Mouse (Mus musculus) heart, embryonic 11.5 days (tissue): ENCODE results near the gene Fibp. TPM values are rescaled to one million over a fixed set of nuclear protein-coding genes. Genes with fewer than 3 reads are reported as not detected.
"Not testable (repeated sequence)": the region's sequence is repeated elsewhere in the genome, so short reads cannot be mapped to it uniquely, and the experiment has no call there.

ENCODE experiments used
- ATAC-seq: fragments of 200-750 bp; cut with Nextera tagmentation; replicated peaks from 2 replicates; pipeline ENCODE4 v1.8.0; 2017; ENCODE audit warnings: moderate library complexity; ENCODE audit not compliant: insufficient number of reproducible peaks, low FRiP score, low TSS enrichment
- H3K27ac ChIP-seq: fragments of 300-500 bp; sonication (generic); 2 replicates; pipeline ENCODE4 v1.5.1; 2014; ENCODE audit warnings: mild to moderate bottlenecking, low read depth, low read length
- H3K27me3 ChIP-seq: fragments of 300-500 bp; sonication (generic); 2 replicates; pipeline ENCODE4 v1.6.1; 2014; ENCODE audit warnings: mild to moderate bottlenecking, low read length, mixed read lengths; ENCODE audit not compliant: control insufficient read depth, insufficient read depth
- H3K36me3 ChIP-seq: fragments of 300-500 bp; sonication (generic); 2 replicates; pipeline ENCODE4 v1.6.1; 2014; ENCODE audit warnings: mild to moderate bottlenecking, low read length, moderate library complexity, mixed read lengths; ENCODE audit not compliant: control insufficient read depth, insufficient read depth
- H3K4me1 ChIP-seq: fragments of 300-500 bp; sonication (generic); 2 replicates; pipeline ENCODE4 v1.6.1; 2014; ENCODE audit warnings: low read length; ENCODE audit not compliant: control insufficient read depth, insufficient read depth
- H3K4me2 ChIP-seq: fragments of 300-500 bp; sonication (generic); 2 replicates; pipeline ENCODE4 v1.6.1; 2014; ENCODE audit warnings: mild to moderate bottlenecking, moderate library complexity
- H3K4me3 ChIP-seq: fragments of 300-500 bp; sonication (generic); 2 replicates; pipeline ENCODE4 v1.5.1; 2014; ENCODE audit warnings: low read depth, low read length
- H3K9ac ChIP-seq: fragments of 300-500 bp; sonication (generic); 2 replicates; pipeline ENCODE4 v1.6.1; 2014; ENCODE audit warnings: mild to moderate bottlenecking, low read depth, low read length, moderate library complexity
- H3K9me3 ChIP-seq: fragments of 300-500 bp; sonication (generic); replicated peaks from 2 replicates; pipeline ENCODE4 v1.6.1; 2016; ENCODE audit warnings: low read length; ENCODE audit not compliant: control insufficient read depth
- WGBS: fragments of 180-500 bp; shearing (Covaris S2); extraction: QIAGEN DNeasy Blood & Tissue Kit; methylation state at CpG from one replicate; pipeline ENCODE4 v1.1.7; 2014; ENCODE audit not compliant: insufficient replicate concordance; 5-methylcytosine and 5-hydroxymethylcytosine counted together
- polyA plus RNA-seq: library from polyadenylated mRNA; unstranded; fragments of >200 nt; fragmentation: Nextera tagmentation; extraction: Ambion mirVana; gene quantifications from 2 replicates; pipeline ENCODE4 v1.2.1, GENCODE M21; 2014

Fibp gene
- polyA plus RNA-seq, 1 experiment from 2014 or later: 73.6 TPM

DNA sequence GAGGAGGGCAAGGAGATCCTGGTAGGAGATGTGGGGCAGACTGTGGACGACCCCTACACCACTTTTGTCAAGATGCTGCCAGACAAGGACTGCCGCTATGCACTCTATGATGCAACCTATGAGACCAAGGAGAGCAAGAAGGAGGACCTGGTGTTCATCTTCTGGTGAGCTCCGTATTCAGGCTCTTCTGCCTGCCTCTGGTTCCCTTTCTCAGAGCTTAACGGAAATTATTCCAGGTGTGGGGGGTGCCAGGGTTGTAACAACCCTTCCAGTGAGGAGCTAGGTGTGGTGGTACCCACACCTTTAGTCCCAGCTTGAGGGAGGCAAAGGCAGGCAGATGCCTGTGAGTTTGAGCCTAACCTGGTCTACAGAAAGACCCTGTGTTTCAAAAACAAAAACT is 32.2 kb downstream of the Fibp start:
- no peak overlapping the region for H3K27ac ChIP-seq
- peaks cover 10% of the 10 kb centered on the region for H3K4me1 ChIP-seq
- peak overlapping the region; percentile 90; the same call in 1 of the 2 replicates for H3K4me3 ChIP-seq
- H3K4me2 ChIP-seq: peak overlapping the region; percentile 82; the same call in 1 of the 2 replicates
- no peak overlapping the region for H3K9ac ChIP-seq
- H3K36me3 ChIP-seq: peaks cover 32% of the 10 kb centered on the region
- no peaks in the 10 kb centered on the region for H3K27me3 ChIP-seq
- 73% methylated on average over 4 of the region's 4 CpGs for WGBS
- no peaks in the 10 kb centered on the region for H3K9me3 ChIP-seq
- ATAC-seq: no peak

DNA sequence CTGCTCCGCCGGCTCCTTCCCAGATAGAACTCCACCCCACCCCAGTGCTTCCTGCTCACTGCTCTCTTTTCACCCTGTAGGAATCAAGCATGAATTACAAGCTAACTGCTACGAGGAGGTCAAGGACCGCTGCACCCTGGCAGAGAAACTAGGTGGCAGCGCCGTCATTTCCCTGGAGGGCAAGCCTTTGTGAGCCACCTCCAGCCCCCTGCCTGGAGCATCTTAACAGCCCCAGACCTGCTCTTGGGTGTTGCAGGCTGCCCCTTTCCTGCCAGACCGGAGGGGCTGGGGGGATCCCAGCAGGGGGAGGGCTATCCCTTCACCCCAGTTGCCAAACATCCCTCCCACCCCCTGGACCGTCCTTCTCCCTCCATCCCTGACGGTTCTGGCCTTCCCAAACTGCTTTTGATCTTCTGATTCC is 32.9 kb downstream of the Fibp start:
- peaks cover 34% of the 10 kb centered on the region for H3K36me3 ChIP-seq
- not testable (repeated sequence) for H3K27me3 ChIP-seq, H3K9ac ChIP-seq, ATAC-seq, H3K4me3 ChIP-seq, H3K27ac ChIP-seq, H3K9me3 ChIP-seq, H3K4me2 ChIP-seq
- peaks cover 10% of the 10 kb centered on the region for H3K4me1 ChIP-seq
- 77% methylated on average over 9 of the region's 9 CpGs for whole genome bisulfite sequencing

DNA sequence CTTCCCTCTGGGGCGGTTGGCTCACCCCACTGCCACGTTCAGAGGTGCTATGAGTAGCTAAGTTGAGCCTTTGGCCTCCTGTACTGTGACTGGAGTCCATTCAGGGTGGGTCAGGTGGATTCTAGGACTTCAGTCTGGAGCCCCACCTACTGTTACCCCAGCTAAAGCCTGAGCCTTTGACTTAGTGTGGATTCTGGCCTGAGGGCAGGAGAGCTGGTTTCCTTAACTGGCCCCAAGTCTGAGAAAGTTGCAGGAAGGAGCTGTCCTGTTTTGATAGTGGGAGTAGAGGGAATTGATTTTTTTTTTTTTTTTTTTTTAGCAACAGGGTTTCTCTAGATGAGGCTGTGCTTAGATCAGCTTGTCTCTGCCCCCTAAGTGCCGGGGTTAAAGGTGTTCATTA is 33.9 kb downstream of the Fibp start:
- no peak overlapping the region for H3K9ac ChIP-seq
- H3K36me3 ChIP-seq: peaks cover 34% of the 10 kb centered on the region
- H3K27me3 ChIP-seq: no peaks in the 10 kb centered on the region
- 88% methylated on average over 3 of the region's 3 CpGs for WGBS
- no peak for ATAC-seq
- peaks cover 8% of the 10 kb centered on the region for H3K4me1 ChIP-seq
- no peak overlapping the region for H3K4me3 ChIP-seq
- H3K27ac ChIP-seq: no peak overlapping the region
- no peaks in the 10 kb centered on the region for H3K9me3 ChIP-seq
- no peak overlapping the region for H3K4me2 ChIP-seq

DNA sequence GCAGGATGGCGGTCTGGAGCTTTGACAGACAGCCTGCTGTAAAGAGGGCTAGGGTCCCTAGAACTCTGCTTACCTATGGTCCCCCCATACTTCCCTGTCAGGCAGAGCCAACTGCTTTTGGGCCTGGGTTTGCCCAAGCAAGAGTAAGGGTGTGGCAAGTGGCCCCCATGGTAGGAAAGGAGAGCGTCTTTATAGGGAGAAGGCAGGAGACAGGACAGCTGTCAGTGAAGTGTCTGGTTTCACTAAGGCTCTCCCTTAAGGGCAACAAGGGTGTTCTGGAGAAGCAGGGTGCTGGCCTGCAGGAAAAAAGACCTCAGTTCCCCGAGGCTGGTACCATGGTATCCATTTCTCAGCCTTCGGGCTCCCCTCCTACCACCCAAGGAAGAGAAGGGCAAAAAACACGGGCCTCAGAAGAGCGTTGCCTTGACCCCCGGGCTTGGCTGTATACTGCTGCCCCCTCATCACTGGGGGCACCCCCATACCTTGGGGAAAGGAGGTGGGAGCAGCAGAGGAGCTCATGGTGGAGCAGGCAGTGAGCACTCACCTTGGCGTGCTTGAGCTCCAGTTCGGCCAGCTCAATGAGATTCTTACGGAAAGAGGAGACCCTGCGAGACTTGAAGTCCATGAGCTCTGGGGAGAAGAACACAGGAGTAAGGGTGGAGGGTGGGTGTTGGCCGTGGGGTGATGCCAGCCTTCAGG is 35.1 kb downstream of the Fibp start:
- peaks cover 8% of the 10 kb centered on the region for H3K4me1 ChIP-seq
- H3K27ac ChIP-seq: no peak overlapping the region
- no peak overlapping the region for H3K4me2 ChIP-seq
- 80% methylated on average over 12 of the region's 12 CpGs for WGBS
- ATAC-seq: no peak
- H3K4me3 ChIP-seq: no peak overlapping the region
- no peak overlapping the region for H3K9ac ChIP-seq
- no peaks in the 10 kb centered on the region for H3K9me3 ChIP-seq
- H3K27me3 ChIP-seq: no peaks in the 10 kb centered on the region
- H3K36me3 ChIP-seq: peaks cover 34% of the 10 kb centered on the region

DNA sequence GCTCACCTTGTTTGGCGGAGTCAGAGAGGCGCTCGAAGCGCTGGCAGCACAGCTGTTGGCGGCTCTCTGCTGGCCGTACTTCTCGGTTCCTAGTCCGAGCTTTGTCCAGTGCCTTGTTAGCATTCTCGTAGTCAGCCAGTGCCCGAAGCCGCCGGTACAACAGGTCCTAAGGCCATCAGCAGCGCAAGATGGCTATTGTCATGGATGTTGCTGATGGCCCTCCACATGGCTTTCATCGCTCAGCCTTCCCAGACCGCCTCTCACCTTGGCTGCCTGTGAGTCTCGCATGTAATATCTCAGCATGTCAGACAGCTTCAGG is 35.6 kb downstream of the Fibp start:
- Histone ChIP-seq H3K36me3 (peaks cover 34% of the 10 kb centered on the region), H3K9ac (no peak overlapping the region), H3K4me2 (no peak overlapping the region), H3K9me3 (no peaks in the 10 kb centered on the region), H3K4me3 (no peak overlapping the region), H3K27ac (no peak overlapping the region), H3K4me1 (peaks cover 8% of the 10 kb centered on the region), H3K27me3 (no peaks in the 10 kb centered on the region)
- ATAC-seq: no peak
- 85% methylated on average over 16 of the region's 16 CpGs for WGBS

DNA sequence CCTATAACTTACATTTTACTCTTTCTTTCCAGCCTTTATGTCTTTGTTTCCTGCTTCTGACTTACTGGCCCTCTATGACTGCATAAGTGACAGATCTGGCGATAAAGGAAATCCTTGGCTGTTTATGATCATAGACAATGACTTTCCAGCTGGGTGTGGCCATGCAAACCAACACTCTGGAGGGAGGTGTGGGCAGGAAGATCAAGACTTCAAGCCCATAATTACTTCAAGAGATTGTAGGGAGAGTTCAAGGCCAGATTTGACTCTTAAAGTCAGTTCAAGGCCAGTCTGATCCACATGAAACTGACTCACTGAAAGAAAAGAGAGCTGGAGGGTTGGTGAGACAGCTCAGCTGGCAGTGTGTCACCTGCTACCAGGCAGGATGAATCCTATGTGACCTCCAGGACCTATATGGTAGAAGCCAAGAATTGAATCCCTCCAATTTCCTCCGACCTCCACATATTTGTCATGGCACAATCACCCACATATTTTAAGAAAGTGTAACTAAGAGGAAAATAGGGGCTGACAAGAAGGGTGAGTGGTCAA is 40.0 kb downstream of the Fibp start:
- Histone ChIP-seq H3K9ac (no peak overlapping the region), H3K4me1 (no peaks in the 10 kb centered on the region), H3K36me3 (peaks cover 19% of the 10 kb centered on the region), H3K4me2 (no peak overlapping the region), H3K4me3 (no peak overlapping the region), H3K27me3 (no peaks in the 10 kb centered on the region), H3K27ac (no peak overlapping the region), H3K9me3 (no peaks in the 10 kb centered on the region)
- WGBS: 86% methylated on average over 2 of the region's 2 CpGs
- no peak for ATAC-seq

DNA sequence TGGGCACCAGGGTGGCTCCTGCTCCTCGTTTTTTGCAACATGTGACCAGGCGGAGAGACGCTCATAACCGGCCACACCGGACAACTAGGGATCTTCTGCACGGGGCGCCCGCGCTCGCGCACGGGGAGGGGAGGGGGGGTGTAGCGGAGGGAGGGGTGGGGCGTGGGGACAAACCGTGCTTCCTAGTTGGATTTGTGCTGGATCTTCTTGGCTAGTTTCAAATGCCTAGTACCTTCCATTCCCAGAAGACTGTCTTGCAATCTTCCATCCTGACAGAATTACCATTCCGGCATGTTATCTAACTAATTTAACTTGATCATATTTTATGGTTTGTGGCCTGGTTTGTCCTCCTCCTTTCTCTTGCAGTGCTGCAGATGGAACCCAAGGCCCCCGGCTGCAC is 43.3 kb downstream of the Fibp start, which contains the start of gene 1700020D05Rik:
TSS of gene 1700020D05Rik (minus strand) at position 101 of the 400 bp plus-strand sequence.
- Histone ChIP-seq H3K9me3 (no peaks in the 10 kb centered on the region), H3K36me3 (no peaks in the 10 kb centered on the region), H3K4me1 (no peaks in the 10 kb centered on the region), H3K9ac (no peak within 1 kb of the TSS), H3K4me3 (no peak within 1 kb of the TSS), H3K4me2 (no peak within 1 kb of the TSS), H3K27ac (no peak within 1 kb of the TSS), H3K27me3 (no peaks in the 10 kb centered on the region)
- ATAC-seq: no peak
- WGBS: 44% methylated on average over 16 of the region's 17 CpGs

DNA sequence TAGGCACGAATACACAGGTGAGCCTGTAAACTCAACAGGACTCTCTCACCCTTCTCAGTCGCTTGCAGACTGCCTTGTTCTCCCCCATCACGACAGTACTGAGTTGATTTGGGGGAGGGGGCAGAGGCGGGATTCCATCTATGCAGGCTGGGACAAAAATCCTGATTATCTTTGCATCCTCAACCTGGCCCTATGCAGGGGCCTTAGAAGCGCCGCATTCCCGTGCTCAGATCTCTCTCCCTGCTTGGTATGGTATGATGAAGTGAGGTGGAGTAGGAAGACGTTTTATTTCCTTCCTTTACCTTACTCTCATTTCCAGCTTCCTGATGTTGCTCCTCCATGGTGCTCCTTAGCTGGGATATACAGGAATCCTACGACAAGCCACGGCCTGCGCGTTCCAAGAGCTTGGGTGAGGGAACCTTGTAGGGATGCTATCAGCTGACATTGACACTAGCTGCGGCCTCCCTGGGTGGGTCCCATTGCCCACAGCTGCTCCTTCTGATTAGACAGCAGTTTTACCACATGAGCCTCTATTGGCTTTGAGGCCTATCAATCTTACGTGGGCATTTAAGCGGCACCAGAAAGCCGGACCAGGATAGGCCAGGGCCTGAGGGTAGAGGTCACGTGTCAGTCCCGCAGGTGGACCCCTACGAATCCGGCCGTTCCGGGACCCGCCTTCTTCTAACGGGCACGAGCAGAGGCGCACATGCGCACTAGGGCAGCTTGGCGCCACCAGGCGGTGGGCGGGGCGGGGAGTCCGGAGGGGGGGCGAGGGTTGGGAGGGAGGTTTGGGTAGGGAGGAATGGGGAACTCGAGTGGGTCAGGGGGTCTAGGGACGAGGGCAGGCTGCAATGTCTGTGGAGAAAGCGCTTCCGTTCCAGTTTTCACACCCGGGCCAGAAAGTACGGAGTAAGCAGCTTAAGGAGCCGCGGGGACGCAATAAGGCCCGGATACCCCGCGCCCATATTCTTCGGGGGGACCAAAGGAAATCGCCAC is 49.9 kb downstream of the Fibp start, which contains the start of gene Snx32:
TSS of gene Snx32 (minus strand) at position 508 of the 996 bp plus-strand sequence.
- WGBS: 3% methylated on average over 47 of the region's 47 CpGs

More for the DNA sequence above, 49.9 kb downstream of the Fibp start, which contains the start of gene Snx32:
- H3K9me3 ChIP-seq: no peaks in the 10 kb centered on the region
- H3K4me3 ChIP-seq: peak within 1 kb of the TSS; percentile 47
- H3K27me3 ChIP-seq: no peaks in the 10 kb centered on the region
- H3K4me2 ChIP-seq: peak within 1 kb of the TSS; percentile 90
- H3K36me3 ChIP-seq: no peaks in the 10 kb centered on the region
- ATAC-seq: peak; percentile 99
- peak within 1 kb of the TSS; percentile 73 for H3K9ac ChIP-seq
- H3K27ac ChIP-seq: 0 out of 2 replicates have a peak within 1 kb of the TSS, but pooled peaks have one; percentile 50
- H3K4me1 ChIP-seq: peaks cover 11% of the 10 kb centered on the region
